Mouse (Mus musculus): ENCODE data around the gene Olfr1016.

GRCm38 (mm10) chr2:85846730-85847129, 44.4 kb upstream of the Olfr1016 start, which contains the start of gene Olfr1020:
- TF ChIP-seq CTCF (IDR thresholded peaks at IDR 0.05; ENCODE audit: control insufficient read depth, insufficient read depth, low read length) (no peak), POLR2A (IDR thresholded peaks at IDR 0.05; ENCODE audit: borderline replicate concordance, control insufficient read depth, low read depth, low read length) (no peak)

Measured in bone marrow, adult 2 months (tissue).